Mouse (Mus musculus): ENCODE measurements around the gene Stau1.

The Stau1 gene

DNA sequence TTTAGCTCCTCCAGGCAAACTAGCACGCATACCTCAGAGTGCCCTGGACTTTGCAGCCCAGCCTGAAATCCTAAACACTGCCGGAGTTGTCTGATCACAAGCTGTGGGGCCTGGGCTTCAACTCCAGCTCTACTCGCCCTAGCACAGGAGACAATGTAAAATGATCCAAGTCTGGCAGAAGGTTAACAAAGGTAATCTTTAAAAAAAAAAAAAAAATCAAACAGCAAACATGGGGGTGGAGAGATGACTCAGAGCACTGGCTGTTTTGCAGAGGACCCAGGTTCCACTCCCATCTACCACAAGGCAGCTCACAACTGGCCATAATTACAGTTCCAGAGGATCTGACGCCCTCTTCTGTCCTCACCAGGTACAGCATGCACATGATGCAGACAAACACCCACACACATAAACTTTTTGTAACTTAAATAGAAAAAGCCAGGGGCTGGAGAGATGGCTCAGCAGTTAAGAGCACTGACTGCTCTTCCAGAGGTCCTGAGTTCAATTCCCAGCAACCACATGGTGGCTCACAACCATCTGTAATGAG lies 12.7 kb downstream of the Stau1 start:
- DNase-seq = no peak

DNA sequence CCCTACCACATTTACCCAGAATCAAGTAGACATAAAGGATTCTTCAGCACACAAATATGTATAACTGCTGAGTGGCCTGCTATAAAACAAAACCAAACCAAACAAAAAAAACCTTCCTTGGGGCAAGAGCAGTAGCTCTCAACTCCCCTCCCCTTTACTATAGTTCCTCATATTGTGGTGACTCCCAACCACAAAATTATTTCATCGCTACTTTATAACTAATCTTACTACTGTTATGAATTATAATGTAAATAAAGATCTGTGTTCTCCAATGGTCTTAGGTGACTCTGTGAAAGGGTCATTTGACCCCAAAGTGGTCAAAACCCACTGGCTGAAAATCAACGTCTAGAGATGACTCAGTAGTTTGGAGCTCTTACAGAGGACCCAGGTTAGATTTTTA lies 15.9 kb downstream of the Stau1 start:
- DNase-seq = no peak

DNA sequence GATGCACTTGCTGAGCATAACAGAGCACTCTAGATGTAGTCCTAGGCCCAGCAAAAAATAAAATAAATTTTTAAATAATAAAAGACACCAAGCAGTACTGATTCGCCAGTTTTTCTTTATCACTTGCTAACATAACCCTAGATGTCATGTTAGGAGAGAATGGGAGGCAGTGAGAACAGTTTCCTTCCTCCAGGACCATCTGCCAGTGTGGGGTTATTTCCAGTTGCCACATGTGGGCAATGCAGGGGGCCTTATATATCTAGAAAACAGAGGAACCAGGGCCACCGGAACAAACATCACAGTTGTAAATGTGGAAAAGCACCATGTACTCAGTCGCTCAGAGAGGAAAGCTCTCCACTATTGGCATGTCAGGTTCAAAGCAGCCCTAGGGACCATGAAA lies 18.6 kb downstream of the Stau1 start:
- no peak for DNase-seq

DNA sequence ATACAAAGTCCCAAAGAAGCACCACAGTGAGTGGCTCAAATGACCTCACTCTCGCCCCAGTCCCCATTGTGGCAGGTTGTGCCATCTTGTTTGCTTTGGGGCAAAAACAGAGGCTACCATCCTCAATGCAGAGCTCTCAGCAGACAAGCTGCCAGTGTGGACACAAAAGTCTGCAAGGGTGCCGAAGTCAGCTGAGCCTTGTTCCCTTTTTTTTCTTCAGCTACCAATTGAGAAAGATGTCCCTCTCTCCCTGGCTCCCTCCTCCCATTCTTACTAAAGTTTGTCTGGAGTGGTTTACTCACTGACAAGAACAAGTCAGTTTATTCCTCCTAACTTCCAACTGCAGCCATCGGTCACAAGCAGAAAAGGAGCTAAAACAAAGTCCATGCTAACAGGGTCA lies 19.7 kb downstream of the Stau1 start:
- DNase-seq = no peak

DNA sequence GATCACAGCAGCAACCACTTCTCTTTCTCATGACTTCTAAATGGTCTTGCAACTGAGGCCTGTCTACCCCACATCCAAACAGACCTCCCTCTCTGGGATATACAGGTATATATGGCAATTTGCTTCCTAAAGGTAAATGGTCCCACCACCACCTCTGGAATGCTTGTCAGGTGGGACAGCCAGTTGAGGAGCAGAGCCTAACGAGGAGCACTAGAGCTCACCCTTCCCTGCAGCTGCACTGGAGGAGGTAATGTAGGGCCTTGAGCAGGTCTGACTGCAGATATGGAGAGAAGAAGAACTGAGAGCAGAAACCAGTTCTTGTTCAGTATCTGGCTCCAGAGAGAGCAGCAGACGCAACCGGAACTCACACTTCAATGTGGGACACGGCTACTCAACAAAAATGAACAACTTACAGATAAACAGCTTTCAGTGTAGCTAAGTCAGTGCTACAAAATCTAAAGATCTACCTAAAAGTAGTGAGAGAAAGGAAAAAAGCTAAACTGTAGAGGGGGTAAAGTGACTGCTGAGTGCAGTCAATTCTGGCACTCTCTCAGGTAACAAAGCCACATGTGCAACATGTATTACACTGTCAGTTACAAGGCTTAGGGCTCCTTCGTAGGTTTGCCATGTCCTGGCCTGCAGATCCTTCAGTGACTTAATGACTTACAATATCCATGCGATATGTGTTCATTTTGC lies 21.8 kb downstream of the Stau1 start:
- DNase-seq = no peak

DNA sequence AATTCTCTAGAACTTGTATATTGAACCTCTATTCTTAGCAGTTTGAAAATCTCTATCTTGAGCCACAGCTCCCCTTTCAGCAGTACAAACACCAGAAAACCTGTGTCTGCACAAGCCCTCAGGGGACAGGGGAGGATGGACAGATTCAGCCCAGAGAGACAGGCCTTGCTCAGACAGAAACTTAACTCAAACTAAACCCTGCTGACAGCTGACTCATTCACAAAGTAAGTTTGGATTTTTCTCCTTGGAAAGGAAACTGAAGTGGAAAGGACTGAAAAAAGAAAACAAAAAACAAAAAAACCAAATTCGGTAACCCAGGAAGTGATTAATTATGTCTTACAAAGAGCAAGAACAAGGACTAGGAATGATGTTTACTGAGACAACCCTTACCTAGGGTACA lies 22.9 kb downstream of the Stau1 start:
- no peak for DNase-seq

DNA sequence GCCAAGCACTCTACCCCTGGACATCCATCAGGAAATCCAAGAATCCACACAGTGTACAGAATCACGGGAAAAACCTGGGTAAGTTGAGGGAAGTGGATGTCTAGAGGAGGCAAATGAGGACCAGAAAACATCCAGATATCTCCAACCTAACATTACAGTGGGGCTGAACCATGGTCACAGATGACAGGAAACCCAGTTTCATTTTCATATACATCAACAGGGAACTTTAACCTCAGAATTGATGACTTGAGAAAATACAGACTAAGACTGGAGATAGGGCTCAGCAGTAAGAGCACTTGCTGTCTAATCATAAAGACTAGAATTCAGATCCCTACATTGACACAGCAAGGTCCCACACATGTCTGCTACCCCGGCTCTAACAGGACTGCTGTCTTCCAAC lies 31.3 kb downstream of the Stau1 start:
- no peak for DNase-seq

DNA sequence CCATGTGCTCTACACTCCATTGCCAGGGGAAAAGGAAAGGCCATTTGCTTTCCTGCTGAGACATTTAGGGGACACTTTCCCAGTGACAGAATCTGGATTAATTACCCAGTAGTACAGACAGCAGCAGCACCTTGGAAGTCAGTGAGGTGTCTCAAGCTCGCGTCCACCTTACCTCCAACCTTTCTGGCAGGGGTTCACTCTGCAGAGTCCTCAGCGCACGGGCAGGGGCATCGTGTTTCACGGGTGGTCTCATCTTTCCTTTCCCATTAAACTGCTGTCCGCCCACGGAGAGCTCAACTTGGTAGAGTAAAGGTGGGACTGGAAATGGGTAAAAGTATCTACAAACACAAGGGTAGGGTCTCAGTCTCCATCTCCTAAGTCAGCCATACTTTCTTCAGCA lies 32.8 kb downstream of the Stau1 start:
- no peak for DNase-seq

DNA sequence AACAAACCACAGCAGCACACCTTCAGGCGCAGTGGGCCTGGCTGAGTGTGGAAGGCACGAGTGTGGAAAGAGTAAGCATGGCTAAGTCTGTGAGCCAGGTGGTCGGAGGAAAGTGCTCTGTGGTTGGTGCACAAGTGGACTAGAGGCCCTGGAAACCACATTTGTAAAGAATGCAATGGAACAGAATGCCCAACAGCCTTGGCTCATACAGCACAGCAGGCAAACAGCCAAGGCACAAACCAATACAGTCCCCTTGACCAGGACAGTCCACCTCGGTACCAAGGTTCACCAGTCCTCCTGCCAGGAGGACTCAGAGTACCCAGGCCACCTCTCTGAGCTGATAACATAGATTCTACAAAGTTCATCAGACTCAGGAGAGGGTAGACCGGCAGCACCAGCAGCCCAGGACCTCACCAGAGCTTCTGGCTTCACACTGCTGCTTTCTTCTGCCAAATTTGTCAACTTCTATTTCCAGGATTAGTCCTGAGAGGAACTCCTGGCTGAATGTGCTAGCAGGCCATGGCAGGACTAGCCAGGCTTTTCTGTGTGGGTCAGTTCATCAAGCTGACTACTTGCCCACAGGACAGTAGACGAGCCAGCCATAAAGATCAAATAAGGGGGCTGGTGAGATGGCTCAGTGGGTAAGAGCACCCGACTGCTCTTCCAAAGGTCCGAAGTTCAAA lies 35.3 kb downstream of the Stau1 start:
- DNase-seq = no peak

DNA sequence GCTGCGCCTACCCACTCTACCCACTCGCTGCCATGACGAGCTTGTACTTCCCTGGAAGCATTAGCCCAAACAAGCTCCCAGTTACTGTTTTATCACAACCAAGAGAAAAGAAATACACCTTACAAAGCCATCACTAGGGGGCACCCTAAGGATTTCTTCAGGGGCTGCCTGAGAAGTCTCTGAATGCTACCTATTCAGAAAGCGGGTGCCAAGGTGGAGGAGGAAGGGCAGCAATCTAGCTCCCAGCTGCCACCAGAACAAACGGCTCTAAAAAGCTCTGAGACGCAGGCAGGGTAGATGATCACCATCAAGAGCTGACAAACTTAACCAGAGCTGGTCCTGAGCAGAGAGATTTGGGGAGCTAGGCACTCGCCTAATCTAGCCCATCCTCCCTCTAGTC lies 39.3 kb downstream of the Stau1 start:
- DNase-seq = peak in 1 of 2 experiments; percentile 53

DNA sequence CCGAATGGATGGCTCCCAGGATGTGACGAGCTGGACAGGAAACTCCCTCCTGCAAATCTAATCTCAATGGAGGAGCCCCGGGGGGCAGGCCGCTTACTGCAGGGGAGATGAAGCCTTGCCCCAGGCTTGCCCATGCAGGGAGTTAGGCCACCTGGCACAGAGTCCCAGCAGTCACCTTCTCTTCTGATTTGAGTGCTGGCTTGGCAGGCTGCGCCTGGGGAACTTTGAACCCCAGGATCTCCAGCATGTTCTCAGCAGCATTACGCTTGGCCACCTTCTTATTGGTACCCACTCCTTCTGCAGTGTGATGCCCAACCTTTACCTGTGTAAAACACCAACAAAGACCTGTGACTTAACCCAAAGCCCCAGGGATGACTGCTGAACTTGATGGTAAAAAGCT lies 43.9 kb downstream of the Stau1 start:
- no peak for DNase-seq

DNA sequence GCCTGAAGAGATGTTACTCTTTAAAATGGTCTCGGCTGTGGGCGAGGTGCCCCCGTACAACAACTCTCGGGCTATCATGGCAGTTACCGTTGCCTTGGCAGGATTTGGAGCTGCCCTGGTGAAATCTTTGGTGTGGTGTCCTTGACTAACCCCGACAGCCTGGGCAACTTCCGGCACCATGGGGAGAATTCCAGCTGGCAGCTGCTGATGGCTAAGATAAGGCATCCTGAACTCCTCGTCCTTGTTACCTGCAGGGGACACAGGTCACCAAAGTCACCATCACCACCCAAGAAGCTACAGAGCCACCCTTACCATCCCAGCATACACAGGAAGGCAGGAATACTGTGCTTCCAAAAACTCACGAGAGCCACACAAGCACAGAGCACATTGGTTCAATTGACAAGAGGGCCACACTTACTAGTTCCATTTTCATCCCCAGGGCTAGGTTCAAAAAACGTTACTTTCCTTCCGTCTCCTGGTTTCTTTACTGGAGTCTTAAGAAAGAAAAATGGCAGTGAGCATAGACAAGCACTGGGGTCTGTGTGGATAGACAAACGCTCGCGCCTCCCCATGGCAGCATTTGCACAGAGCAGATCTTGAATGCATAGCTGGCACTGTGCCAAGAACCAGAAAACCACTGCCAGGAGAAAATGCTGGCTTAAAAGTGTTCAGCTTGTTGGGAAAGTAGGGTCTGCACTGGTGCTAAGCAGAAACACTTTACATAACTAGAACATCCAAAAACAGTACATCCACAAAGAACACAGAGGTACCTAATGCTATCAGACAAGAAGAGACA lies 45.0 kb downstream of the Stau1 start:
- no peak for DNase-seq

DNA sequence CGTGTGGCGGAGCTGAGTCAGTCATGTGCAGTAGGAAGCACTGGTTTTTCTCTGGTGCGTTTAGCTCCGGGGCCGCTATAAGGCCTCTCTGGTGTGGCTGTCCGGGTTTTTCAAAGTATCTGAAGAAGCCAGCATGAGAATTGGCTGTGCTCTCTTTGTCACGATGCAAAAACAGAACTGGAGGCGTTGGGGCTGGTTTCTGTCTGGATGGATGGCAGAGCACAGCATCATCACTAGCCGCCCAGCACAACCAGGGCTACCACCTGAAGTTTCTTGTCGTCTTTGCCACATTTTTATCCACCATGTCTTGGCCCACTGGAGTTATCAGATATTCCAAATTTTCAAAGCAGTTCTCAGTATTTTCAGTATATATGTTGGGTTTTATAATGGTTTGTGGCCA lies 47.2 kb downstream of the Stau1 start:
- no peak for DNase-seq

DNA sequence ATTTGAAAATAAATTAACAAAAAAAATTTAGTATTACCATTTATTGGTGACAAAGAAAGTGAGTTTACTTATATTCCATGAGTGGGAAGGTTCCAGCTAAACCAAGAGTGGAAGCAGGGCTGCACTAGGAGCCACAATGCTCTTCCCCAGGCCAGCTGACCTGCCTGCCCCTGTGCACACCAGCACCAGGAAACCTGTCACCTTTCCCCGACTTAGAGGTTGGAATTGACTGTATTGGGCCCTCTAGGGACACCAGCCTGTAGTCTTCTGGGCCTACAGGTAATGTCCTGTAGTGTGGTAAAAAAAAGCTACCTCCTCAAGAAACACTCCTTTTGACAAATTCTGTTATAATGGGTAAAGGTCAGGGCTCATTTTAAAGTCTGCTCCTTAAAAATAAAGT lies 47.9 kb downstream of the Stau1 start:
- DNase-seq = no peak

DNA sequence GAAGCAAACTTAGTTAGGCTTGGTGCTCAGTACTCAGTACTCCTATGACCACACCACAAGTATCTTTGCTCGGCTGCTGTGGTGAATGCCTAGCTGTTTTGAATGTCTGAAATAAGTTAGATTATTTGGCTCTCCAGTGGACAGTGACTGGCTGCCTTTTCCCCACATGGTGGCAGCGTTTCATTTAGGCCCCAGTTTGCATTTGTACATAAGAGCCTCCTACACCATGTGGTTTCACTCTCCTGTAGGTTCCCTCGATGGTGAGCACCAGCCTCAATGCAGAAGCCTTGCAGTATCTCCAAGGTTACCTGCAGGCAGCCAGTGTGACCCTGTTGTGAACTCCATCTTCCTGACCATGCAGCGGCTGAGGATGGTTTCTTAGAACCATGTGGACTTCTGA lies 50.6 kb downstream of the Stau1 start:
- DNase-seq = no peak

DNA sequence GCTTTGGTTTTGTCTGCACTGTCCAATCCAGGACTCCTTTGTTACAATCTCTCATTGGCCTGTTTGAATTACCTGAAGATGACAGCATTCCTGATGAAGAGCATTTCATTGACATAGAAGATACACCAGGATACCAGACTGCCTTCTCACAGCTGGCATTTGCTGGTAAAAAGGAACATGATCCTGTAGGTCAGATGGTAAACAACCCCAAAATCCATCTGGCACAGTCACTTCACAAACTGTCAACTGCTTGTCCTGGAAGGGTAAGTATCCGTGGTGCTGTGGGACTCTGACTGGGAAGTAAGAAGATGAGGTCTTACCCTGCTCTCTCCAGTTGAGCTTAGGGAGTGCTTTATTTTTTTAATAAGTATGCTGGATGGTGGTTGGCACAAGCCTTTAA lies 51.8 kb downstream of the Stau1 start:
- DNase-seq = no peak

DNA sequence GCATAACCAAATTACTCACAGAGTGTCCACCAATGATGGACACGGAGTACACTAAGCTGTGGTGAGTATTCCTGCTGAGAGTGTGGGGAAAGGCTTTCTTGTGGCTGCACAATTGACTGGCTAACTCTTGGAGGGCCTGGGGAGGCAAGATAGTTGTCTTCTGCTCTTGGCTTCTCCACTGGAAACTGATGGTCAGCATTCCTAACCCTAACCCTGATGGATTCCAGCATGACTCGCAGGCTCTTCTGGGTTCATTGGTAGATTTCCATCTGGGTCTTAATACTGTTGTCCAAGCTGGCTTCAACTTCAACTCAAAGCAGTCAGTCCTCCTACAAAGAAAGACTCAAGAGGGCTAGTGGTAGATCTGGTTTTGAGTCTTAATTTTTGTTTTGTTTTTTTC lies 53.0 kb downstream of the Stau1 start:
- DNase-seq = no peak

DNA sequence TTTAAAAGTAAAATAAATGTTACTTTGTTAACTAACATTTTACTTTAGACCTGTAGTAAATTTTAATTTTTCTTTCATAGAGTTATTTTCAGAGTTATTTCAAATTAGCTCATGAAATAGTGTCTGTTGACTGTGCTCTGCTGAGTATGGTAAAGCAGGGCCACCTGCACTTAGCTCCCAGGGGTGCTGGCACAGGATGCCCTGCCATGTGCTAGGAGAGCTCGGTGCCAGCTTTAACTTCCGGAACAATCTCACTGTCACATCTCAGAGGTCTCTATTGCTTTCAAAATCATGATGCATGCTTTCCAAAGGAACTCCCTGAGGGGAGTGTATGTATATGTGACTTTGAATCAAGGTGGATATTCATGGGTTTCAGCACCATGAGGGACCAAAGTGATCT lies 59.9 kb downstream of the Stau1 start:
- no peak for DNase-seq

DNA sequence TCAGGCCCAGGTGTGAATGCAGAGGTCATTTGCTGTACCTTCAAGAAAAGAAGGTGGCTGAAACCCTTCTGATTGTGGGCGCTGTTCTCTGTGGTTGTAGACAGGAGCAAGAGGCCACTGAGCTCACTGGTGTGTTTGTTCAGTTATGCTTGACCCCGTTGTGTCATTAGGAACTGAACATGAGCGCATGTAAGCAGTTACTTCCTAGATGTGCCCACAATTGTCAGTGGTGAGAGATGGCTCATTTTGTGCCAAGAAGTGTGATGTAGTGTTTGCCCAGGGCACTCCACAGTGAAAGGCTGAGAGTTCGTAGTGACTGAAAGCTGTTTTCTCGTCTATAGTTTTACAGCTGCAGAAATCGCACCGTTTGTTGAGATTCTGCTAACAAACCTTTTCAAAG lies 60.5 kb downstream of the Stau1 start:
- no peak for DNase-seq

DNA sequence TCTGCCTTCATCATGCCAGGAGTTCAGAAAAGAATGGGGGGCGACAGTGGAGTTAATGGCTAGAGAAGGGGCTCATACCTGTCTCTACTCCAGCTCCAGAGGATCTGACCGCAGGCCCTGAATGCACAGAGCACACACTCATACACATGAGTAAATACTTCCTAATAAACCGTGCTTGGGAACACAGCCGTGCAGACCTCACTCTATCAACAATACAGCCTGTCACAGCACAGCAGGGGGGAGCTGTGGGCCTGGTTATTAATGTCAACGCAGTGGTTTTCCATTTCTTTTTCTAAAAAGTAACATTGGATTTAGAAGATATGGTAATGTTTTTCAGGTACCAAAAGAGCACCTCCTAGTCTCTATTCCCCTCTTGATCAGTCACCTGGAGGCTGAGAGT lies 61.7 kb downstream of the Stau1 start:
- DNase-seq = no peak

DNA sequence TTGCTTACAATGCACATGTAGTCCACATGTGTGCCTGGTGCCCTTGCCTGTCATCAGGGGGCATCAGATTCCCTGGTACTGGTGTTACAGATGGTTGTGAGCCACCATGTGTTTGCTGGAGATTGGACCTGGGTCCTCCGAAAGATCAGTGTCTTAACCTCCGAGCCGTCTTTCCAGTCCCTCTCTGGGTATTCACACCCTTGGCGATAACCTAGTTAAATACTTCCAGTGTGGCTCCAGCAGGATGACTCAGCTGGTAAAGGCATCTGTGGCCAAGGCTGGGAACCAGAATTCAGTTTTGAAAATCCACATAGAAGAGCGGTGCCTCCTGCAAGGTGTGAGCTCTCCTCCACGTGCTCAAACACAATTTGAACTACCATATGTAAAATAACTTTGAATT lies 62.2 kb downstream of the Stau1 start:
- no peak for DNase-seq

DNA sequence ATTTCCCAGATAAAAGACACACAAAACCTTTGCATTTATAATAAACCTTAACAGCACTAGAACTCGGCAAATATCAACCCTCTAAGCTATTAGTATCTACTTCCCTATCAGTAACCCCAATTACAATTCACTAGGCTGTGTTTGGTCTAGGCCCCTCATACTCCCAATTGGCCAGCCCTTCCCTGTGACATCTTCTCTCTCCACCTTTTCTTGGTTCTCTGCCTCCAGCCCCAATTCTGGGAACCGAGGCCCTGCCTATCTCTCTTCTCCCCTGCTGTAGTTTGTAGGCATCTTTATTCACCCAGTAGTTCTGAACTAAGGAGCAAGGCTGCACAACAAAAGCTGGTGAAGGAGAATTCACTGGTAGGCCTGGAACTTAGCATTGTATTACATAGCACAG lies 72.1 kb downstream of the Stau1 start:
- DNase-seq = no peak

DNA sequence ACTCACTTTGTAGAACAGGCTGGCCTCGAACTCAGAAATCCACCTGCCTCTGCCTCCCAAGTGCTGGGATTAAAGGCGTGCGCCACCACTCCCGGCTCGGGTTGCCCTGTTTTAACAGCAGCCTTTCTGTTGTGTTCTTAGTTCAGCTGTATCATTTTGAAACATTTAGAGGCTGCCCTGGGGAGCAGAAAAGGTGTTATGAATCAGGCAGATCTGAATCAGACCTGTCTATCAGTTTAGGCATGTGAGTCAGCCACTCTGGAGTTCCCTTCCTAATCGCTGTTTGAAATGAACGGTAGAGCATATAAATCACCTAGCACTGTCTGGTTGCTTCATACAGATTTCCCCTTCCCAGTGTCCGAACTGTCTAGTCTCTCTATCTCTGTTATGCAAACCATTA lies 85.6 kb downstream of the Stau1 start:
- no peak for DNase-seq

DNA sequence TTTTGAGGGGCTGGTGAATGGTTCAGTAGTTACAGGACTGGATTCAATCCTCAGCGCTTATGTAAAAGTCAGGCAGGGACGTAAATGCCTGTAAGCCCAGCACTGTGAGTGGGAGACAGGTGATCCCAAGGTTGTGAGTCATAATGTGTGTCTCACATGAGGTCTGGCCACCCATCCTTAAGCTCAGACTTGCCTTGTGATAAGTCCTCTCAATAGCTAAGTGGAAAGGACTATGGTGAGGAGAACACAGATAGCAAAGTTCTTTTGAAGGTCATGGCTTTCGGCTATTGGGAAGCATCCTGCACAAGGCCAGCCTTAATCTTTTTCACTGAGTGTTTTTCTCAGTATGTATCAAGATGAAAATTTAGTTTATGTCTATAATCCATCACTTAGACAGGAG lies 86.4 kb downstream of the Stau1 start:
- no peak for DNase-seq

All from spleen, adult 18-20 months (tissue).